Mouse (Mus musculus): ENCODE data around the gene Gria2.

Gene Gria2

DNA sequence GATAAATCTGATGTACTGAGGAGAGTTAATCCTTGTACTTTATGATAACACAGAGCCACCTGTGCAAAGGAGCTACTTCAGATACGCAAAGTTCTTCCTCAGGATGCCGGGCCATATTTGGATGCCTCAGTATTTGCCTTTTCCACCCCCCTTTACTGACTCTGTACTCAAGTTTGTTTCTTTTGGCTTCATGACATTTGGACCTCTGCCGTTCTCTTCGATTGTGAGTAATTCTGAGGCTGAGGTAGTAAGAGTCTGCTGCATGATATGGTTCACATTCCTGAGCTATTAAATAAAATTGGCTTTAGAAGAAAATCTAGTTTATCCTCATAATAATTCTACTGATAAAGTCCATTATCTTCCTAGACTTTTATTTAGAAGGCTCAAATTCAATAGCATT is 26.7 kb downstream of the Gria2 start:
- DNase-seq (ENCODE audit: low read depth, low spot score) = no peak

DNA sequence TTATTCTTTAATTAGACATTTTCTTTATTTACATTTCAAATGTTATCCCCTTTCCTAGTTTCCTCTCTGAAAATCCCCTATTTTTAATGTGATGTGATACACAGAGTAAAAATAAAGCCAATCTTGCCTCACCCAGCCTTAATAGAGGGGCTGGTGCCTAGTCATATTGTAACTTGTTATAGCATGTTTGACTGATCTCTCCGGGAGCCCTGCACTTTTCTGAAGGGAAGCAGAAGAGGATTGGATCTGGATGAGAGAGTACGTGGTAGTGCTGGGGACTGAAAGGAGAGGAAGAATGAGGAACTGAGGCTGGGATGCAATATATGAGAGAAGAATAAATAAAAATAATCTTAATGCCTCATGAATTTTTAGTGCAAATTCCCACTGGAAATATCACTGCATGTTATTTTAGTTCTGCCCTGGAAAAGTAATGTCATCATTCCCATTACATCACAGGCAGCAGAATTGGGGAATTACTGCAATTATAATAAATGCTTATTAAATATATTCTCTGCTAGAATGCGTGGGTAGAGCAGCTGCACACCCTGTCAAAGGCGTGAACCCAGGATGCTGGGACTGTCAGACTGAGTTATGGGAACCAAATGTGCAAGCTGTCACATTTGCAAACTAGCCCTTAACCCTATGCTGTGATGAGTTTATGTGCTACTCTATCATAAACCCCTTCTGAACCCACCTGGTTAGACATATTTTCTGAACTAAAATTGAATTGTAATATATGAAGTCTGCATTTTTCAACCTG is 28.4 kb downstream of the Gria2 start:
- DNase-seq (ENCODE audit: low read depth, low spot score) = no peak

DNA sequence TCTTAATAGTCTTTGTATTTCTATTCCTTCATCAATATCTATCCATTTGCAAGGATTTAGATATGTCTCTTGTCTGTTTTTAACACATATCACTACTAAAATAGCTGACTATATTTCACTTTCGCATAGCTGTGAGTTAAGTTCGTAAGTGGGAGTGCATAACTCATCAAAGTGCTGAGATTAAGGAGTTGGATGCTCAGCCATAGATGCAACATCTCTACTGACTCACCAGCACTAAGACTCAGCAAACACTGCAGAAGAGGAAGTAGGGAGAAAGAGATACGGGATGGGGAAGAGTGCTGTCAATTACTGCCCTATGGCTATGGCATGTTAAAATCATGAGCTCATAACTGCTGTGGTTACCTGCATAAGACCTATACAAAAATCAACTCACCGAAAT is 29.4 kb downstream of the Gria2 start:
- no peak for DNase-seq (ENCODE audit: low read depth, low spot score)

GRCm38 (mm10) chr3:80769506-80770235 is 33.0 kb downstream of the Gria2 start:
- DNase-seq (ENCODE audit: low read depth, low spot score) = no peak

DNA sequence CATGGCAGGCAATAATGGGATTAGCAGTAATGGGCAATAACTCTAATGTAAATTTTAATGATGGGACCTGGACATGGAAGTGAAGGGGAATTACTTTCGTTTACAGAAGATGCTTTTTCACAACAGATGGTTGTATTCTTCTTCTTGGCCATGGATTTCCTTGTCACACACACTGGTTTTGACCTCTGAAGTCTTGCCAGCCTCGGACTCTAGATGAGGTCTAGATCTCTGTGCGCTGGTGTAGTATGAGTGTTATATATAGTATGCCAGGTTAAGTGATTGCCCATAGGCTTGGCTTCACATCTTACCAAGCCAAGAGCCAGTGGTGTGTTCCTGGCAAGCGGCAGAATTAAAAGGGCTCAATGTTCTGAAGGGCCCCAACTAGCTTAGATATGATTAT is 43.7 kb downstream of the Gria2 start:
- DNase-seq (ENCODE audit: low read depth, low spot score) = no peak

- DNase-seq (ENCODE audit: low read depth, low spot score) = no peak
Measured at GRCm38 (mm10) chr3:80758363-80758762, 44.3 kb downstream of the Gria2 start.

GRCm38 (mm10) chr3:80750786-80751185 is 51.8 kb downstream of the Gria2 start:
- no peak for DNase-seq (ENCODE audit: low read depth, low spot score)

DNA sequence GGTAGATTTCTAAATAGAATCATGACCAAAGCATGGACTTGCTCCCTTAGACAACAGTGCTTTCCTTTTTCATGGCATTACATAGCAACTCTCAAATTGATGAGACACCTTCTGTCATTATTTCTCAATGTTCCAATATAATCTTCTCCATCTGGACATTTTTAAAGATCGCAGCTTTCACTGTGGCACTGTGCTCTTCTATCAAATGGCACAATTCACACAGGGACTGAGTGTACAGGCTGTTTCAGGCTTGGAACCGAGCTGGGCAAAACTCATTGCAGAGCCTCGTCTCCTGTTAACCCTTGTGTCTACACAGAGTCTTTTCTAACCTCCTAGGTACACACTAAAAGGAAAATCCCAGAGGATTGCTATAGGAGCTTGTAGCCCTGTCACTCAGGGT is 77.4 kb downstream of the Gria2 start:
- no peak for DNase-seq (ENCODE audit: low read depth, low spot score)

DNA sequence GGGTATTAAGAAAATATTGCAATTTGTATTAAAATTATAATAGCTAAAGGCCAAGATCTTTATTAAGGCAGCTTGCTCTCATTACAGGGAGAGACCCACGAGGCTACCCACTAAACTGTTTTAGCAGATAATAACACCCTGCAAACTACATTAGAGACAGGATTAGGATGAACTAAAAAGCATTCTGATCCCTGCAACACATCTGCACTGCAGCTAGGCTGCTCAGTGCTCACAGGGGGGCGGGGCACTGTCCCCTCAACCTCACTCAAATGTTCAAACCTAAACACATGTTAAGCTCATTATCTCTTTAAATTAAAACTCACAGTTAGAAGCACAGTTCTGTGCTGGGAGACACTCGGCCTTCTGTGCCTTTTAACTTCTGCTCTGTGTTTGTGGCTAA is 89.5 kb downstream of the Gria2 start:
- DNase-seq (ENCODE audit: low read depth, low spot score) = no peak

DNA sequence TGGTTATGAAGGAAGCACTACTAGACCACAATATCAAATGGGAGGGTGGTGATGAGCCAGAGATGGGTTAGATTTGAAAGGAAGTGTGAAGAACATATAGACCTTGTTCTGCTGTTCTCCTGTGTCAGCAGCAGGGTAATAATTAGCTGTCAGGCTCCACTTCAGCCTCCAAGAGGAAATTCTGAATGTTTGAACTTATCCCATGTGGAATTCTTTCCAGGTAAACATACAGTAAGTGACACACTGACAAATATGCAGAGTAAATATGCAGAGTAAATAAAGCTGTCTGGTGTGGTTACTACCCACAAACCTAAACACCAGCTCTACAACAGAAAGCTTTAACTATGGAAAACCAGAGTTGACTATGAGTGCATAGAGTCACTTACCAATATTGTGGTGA is 93.6 kb downstream of the Gria2 start:
- DNase-seq (ENCODE audit: low read depth, low spot score) = no peak

DNA sequence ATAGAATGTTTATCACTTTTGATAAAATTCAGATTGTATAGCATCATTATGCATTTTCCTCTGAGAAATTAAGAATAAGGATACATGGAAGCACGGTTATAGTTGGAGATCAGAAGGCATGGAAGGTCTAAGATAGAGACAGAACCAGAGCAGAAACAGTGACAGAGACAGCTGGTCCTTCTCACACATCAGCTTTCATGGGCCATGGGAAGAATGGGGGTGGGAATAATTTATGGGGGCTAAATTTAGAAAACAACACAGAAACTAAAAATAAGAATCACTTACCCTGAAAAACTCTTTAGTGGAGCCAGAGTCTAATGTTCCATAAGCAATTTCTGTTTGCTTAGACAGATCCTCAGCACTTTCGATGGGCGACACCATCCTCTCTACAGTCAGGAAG is 100.5 kb downstream of the Gria2 start:
- no peak for DNase-seq (ENCODE audit: low read depth, low spot score)

- DNase-seq (ENCODE audit: low read depth, low spot score) = no peak
Measured at GRCm38 (mm10) chr3:80697523-80697922, 105.1 kb downstream of the Gria2 start.

DNA sequence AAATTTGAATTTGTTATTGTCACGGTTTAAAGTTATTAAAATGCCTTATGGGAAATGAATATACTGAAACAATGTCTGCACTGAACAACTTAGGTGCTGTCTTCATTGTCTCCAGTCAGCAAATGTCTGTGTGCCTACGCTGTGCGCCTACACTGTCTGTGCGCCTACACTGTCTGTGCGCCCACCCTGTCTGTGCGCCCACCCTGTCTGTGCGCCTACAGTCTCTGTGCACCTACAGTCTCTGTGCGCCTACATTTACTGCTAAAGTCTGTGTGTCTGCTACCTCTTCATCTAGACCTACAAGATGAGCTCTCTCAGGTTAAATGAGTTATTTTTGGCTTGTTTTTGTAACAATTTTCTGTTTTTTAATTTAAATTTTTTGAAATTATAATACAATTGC is 107.7 kb downstream of the Gria2 start:
- peak; percentile 17 for DNase-seq (ENCODE audit: low read depth, low spot score)

DNA sequence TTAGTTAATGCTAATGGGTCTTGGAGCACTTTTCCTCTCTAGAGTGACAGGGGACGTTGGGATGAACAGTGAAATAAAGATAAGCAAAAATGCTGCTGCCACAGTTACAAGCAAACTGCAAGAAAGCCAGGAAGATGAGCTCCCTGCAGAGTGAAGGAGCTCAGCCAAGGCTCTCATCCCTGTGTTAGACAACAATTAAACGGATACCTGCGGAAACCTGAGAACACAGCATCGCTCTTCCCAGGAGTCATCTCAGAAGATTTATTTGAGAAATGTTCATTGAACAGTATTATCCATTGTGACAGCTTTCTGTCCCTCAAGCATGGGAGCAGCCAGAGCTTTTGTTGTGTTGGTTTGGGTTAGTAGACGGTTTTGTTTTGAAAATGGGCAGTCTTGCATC is 137.5 kb downstream of the Gria2 start:
- DNase-seq (ENCODE audit: low read depth, low spot score) = no peak

DNA sequence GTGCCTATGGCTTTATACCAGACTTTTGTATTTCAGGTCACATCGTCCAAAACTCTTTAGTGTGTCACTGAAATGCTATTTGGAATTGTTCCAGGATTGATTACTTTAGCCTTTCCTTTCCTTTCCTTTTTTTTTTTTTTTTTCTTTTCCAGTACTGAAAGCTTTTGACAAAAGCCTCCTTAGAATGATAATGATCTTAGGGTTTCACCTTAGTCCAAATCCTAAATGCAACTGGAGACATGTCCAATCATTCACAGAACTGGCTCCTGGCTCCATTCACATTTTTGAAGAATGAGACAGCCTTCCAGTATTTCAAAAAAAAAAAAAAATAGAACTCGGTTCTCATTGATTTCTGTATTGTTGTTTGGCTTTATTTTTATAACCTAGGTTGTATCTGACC is 139.3 kb downstream of the Gria2 start:
- DNase-seq (ENCODE audit: low read depth, low spot score) = no peak

DNA sequence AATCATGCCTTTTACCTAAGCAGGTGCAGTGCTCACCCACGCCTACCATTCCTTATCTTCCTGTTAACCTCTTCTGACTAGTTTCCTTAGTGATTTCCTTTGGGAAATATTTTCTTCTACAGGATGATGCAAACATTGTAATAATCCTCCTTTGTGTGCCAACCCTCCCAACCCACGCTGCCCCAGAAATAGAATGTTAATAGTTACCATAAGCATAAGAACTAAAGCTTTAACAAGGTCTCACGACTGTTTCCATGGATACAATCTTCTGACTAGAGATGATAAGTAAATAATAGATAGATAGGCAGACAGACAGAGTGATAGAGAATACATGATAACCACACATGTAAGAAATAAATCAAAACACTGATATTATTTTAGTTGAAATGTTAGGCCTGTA is 140.8 kb downstream of the Gria2 start:
- DNase-seq (ENCODE audit: low read depth, low spot score) = no peak

DNA sequence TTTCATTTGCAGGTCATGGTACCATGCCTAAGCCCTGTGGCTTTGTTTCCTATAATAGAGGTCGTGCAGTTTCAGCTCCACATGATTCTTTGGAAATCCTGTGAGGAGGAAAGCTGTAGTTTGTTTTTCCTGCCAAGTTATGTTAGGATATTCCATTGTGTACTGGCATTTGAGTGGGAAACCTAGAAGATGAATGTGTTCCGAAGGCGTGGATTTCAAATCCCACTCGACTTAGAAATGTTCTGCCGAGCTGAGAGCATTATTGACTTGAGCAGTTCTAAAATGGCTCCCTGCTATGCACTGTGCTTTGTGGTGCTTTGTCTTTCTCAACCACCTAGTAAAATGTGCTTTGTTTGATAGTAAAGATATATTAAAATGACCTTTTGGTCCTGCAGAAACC is 150.4 kb downstream of the Gria2 start:
- DNase-seq (ENCODE audit: low read depth, low spot score) = no peak

All from ZHBTc4 (cell line).